Mouse (Mus musculus): Measurements from ENCODE around the gene Coil. TPM values are rescaled to one million over a fixed set of nuclear protein-coding genes. Genes with fewer than 3 reads are reported as not detected.

The Coil gene
- polyA plus RNA-seq, 1 experiment = 7.2 TPM

GRCm38 (mm10) chr11:88954803-88955202, 15.2 kb upstream of the Coil start:
- WGBS = 1% methylated on average over 4 of the region's 4 CpGs
- H3K27ac ChIP-seq (ENCODE audit: control insufficient read depth, insufficient read depth, low read depth, low read length, poor library complexity) = peak overlapping the region; percentile 83

GRCm38 (mm10) chr11:88955217-88955969, 14.7 kb upstream of the Coil start, which contains the start of gene Scpep1:
Scpep1 (minus strand) TSS chr11:88955465.
- Histone ChIP-seq H3K27ac (ENCODE audit: control insufficient read depth, insufficient read depth, low read depth, low read length, poor library complexity) (peak within 1 kb of the TSS; percentile 83), H3K4me3 (replicated peaks; ENCODE audit: control insufficient read depth, low read depth, low read length) (peak within 1 kb of the TSS; percentile 97), H3K4me1 (ENCODE audit: control insufficient read depth, insufficient read depth, low read length) (peaks cover 2% of the 10 kb centered on the region; the same call in 1 of the 2 replicates)
- 5% methylated on average over 34 of the region's 34 CpGs for WGBS
- peak; percentile 79; the same call in 1 of the 2 replicates for TF ChIP-seq POLR2A (IDR thresholded peaks at IDR 0.05; ENCODE audit: borderline replicate concordance, control insufficient read depth, low read depth, low read length)
- peak; percentile 75; the same call in 1 of the 2 replicates for TF ChIP-seq CTCF (IDR thresholded peaks at IDR 0.05; ENCODE audit: control insufficient read depth, insufficient read depth, low read length)

More at GRCm38 (mm10) chr11:88954803-88955202, 15.2 kb upstream of the Coil start:
- TF ChIP-seq CTCF (IDR thresholded peaks at IDR 0.05; ENCODE audit: control insufficient read depth, insufficient read depth, low read length) (no peak), POLR2A (IDR thresholded peaks at IDR 0.05; ENCODE audit: borderline replicate concordance, control insufficient read depth, low read depth, low read length) (no peak)
- Histone ChIP-seq H3K4me1 (ENCODE audit: control insufficient read depth, insufficient read depth, low read length) (peaks cover 2% of the 10 kb centered on the region; the same call in 1 of the 2 replicates), H3K4me3 (replicated peaks; ENCODE audit: control insufficient read depth, low read depth, low read length) (peak overlapping the region; percentile 97)

GRCm38 (mm10) chr11:88958851-88959250, 11.2 kb upstream of the Coil start:
- Histone ChIP-seq H3K4me1 (ENCODE audit: control insufficient read depth, insufficient read depth, low read length) (no peaks in the 10 kb centered on the region; the same call in 1 of the 2 replicates), H3K4me3 (replicated peaks; ENCODE audit: control insufficient read depth, low read depth, low read length) (no peak overlapping the region), H3K27ac (ENCODE audit: control insufficient read depth, insufficient read depth, low read depth, low read length, poor library complexity) (no peak overlapping the region)
- 59% methylated on average over 3 of the region's 3 CpGs for WGBS
- no peak for TF ChIP-seq CTCF (IDR thresholded peaks at IDR 0.05; ENCODE audit: control insufficient read depth, insufficient read depth, low read length)
- TF ChIP-seq POLR2A (IDR thresholded peaks at IDR 0.05; ENCODE audit: borderline replicate concordance, control insufficient read depth, low read depth, low read length) = no peak

- WGBS = 62% methylated on average over 3 of the region's 3 CpGs
These were observed 3.1 kb upstream of the Coil start, which contains the start of gene Elobl for GRCm38 (mm10) chr11:88966881-88967361. Elobl (minus strand) TSS chr11:88966931.

GRCm38 (mm10) chr11:88973776-88974701, 4.0 kb downstream of the Coil start:
- Histone ChIP-seq H3K4me1 (ENCODE audit: control insufficient read depth, insufficient read depth, low read length) (peaks cover 3% of the 10 kb centered on the region), H3K27ac (ENCODE audit: control insufficient read depth, insufficient read depth, low read depth, low read length, poor library complexity) (peak overlapping the region; percentile 75), H3K4me3 (replicated peaks; ENCODE audit: control insufficient read depth, low read depth, low read length) (peak overlapping the region; percentile 89)
- 2% methylated on average over 62 of the region's 62 CpGs for WGBS
- TF ChIP-seq POLR2A (IDR thresholded peaks at IDR 0.05; ENCODE audit: borderline replicate concordance, control insufficient read depth, low read depth, low read length) (peak; percentile 35; the same call in 1 of the 2 replicates), CTCF (IDR thresholded peaks at IDR 0.05; ENCODE audit: control insufficient read depth, insufficient read depth, low read length) (peak; percentile 78)

More at GRCm38 (mm10) chr11:88966881-88967361, 3.1 kb upstream of the Coil start, which contains the start of gene Elobl:
- H3K27ac ChIP-seq (ENCODE audit: control insufficient read depth, insufficient read depth, low read depth, low read length, poor library complexity) = no peak within 1 kb of the TSS
- TF ChIP-seq POLR2A (IDR thresholded peaks at IDR 0.05; ENCODE audit: borderline replicate concordance, control insufficient read depth, low read depth, low read length) (no peak), CTCF (IDR thresholded peaks at IDR 0.05; ENCODE audit: control insufficient read depth, insufficient read depth, low read length) (no peak)
- no peaks in the 10 kb centered on the region for H3K4me1 ChIP-seq (ENCODE audit: control insufficient read depth, insufficient read depth, low read length)
- H3K4me3 ChIP-seq (replicated peaks; ENCODE audit: control insufficient read depth, low read depth, low read length) = no peak within 1 kb of the TSS

GRCm38 (mm10) chr11:88976320-88976719, 6.3 kb downstream of the Coil start:
- Histone ChIP-seq H3K4me3 (replicated peaks; ENCODE audit: control insufficient read depth, low read depth, low read length) (no peak overlapping the region), H3K27ac (ENCODE audit: control insufficient read depth, insufficient read depth, low read depth, low read length, poor library complexity) (no peak overlapping the region), H3K4me1 (ENCODE audit: control insufficient read depth, insufficient read depth, low read length) (peaks cover 3% of the 10 kb centered on the region)
- WGBS = 89% methylated on average over 2 of the region's 2 CpGs
- no peak for TF ChIP-seq POLR2A (IDR thresholded peaks at IDR 0.05; ENCODE audit: borderline replicate concordance, control insufficient read depth, low read depth, low read length)
- 0 out of 2 replicates have a peak, but pooled peaks have one; percentile 6 for TF ChIP-seq CTCF (IDR thresholded peaks at IDR 0.05; ENCODE audit: control insufficient read depth, insufficient read depth, low read length)

GRCm38 (mm10) chr11:88977188-88977587, 7.1 kb downstream of the Coil start:
- 83% methylated on average over 5 of the region's 5 CpGs for WGBS
- Histone ChIP-seq H3K4me1 (ENCODE audit: control insufficient read depth, insufficient read depth, low read length) (peaks cover 3% of the 10 kb centered on the region), H3K4me3 (replicated peaks; ENCODE audit: control insufficient read depth, low read depth, low read length) (no peak overlapping the region), H3K27ac (ENCODE audit: control insufficient read depth, insufficient read depth, low read depth, low read length, poor library complexity) (no peak overlapping the region)
- TF ChIP-seq CTCF (IDR thresholded peaks at IDR 0.05; ENCODE audit: control insufficient read depth, insufficient read depth, low read length) (no peak), POLR2A (IDR thresholded peaks at IDR 0.05; ENCODE audit: borderline replicate concordance, control insufficient read depth, low read depth, low read length) (no peak)

Data from bone marrow, adult 2 months (tissue).